9 mouse cellular contexts compared by ENCODE assay signal in the genomic region with DNA sequence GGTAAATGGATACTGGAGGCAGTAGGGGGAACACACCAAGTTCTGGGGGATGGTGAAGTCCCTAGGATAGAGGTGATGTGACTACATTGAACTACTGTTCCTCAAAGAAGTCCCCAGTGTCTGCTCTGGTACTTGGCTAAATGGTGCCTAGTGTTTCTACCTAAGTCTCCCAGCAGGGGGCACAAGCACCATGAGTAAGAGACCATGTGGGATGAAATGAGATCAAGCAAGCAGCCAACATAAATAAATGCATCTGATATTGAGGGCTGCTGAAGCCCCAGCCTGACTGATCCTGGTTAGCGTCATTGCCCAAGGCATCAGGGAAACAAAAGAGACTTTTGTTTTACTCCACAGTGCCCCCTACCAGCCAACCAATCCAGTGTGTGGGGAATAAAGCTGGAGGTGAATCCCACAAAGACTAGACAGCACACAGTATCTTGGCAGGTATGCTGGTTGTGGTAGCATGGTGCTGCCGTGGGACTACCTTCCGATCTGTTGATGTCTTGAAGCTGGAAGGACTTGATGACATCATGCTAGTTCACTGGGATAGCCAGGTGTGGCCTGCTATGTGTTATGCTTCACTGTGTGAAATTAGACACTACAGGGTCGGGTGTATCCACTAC.
DNase-seq lines count a peak whose midpoint lies in the region; ATAC-seq and TF ChIP-seq lines count a peak whose summit lies in the region.
"Had no signal": no experiment of that assay in that cellular context is flagged by ENCODE, and none has a peak within 500 bp of the region (broad histone marks: within the 10 kb centered on the region; RNA-seq: fewer than 3 reads in every experiment).

No protein-coding gene starts in this region.

- ATAC-seq in intestine, postnatal 0 days: no peak
- ATAC-seq in intestine, embryonic 16.5 days: no peak
- peak; percentile 92 for ATAC-seq in forebrain, embryonic 14.5 days
- 0 out of 2 replicates have a peak, but pooled peaks have one; percentile 33 for ATAC-seq in megakaryocyte, adult 5-6 weeks (ENCODE audit: poor library complexity, severe bottlenecking)
- ATAC-seq in stomach, embryonic 14.5 days (ENCODE audit: insufficient number of reproducible peaks, insufficient read depth, low FRiP score, low read depth): 0 out of 2 replicates have a peak, but pooled peaks have one; percentile 18

- H3K9me3 ChIP-seq in intestine, postnatal 0 days (ENCODE audit: control insufficient read depth): no peaks in the 10 kb centered on the region
- no peaks in the 10 kb centered on the region for H3K9me3 ChIP-seq in intestine, embryonic 16.5 days (ENCODE audit: control insufficient read depth, low read length)
- H3K9me3 ChIP-seq in forebrain, embryonic 14.5 days (replicated peaks; ENCODE audit: control insufficient read depth, low read length): no peaks in the 10 kb centered on the region
- H3K9me3 ChIP-seq in stomach, embryonic 14.5 days (ENCODE audit: control insufficient read depth, low read depth, low read length): no peaks in the 10 kb centered on the region
- H3K9me3 ChIP-seq: limb, embryonic 15.5 days had no signal

- H3K4me3 ChIP-seq in intestine, postnatal 0 days (ENCODE audit: low read depth, low read length): no peak overlapping the region
- H3K4me3 ChIP-seq in intestine, embryonic 16.5 days (ENCODE audit: low read length): no peak overlapping the region
- no peak overlapping the region for H3K4me3 ChIP-seq in forebrain, embryonic 14.5 days (ENCODE audit: low read depth, low read length)
- H3K4me3 ChIP-seq in layer of hippocampus, adult 2 months: no peak overlapping the region
- H3K4me3 ChIP-seq in stomach, embryonic 14.5 days (ENCODE audit: low read depth, low read length): no peak overlapping the region
- H3K4me3 ChIP-seq: limb, embryonic 15.5 days had no signal

- H3K27me3 ChIP-seq in intestine, postnatal 0 days (replicated peaks; ENCODE audit: control insufficient read depth, insufficient read depth, low read length): no peaks in the 10 kb centered on the region
- H3K27me3 ChIP-seq in intestine, embryonic 16.5 days (replicated peaks; ENCODE audit: control insufficient read depth, insufficient read depth, low read length): no peaks in the 10 kb centered on the region
- H3K27me3 ChIP-seq in forebrain, embryonic 14.5 days (replicated peaks; ENCODE audit: control insufficient read depth, insufficient read depth, low read length): no peaks in the 10 kb centered on the region
- H3K27me3 ChIP-seq in stomach, embryonic 14.5 days (ENCODE audit: control insufficient read depth, insufficient read depth, low read length): no peaks in the 10 kb centered on the region
- H3K27me3 ChIP-seq: limb, embryonic 15.5 days had no signal

- no peak overlapping the region for H3K27ac ChIP-seq in intestine, postnatal 0 days (ENCODE audit: low read depth, low read length)
- no peak overlapping the region for H3K27ac ChIP-seq in intestine, embryonic 16.5 days (ENCODE audit: low read length)
- 0 out of 2 replicates have a peak overlapping the region, but pooled peaks have one; percentile 41 for H3K27ac ChIP-seq in forebrain, embryonic 14.5 days (ENCODE audit: low read depth, low read length)
- H3K27ac ChIP-seq in layer of hippocampus, adult 2 months: no peak overlapping the region
- no peak overlapping the region for H3K27ac ChIP-seq in stomach, embryonic 14.5 days (ENCODE audit: low read length)
- H3K27ac ChIP-seq: limb, embryonic 15.5 days had no signal

- DNase-seq in adrenal gland, postnatal 14 days: peak; percentile 62
- peak; percentile 90 for DNase-seq in forebrain, embryonic 14.5 days (ENCODE audit: low spot score)
- peak; percentile 68 to 75 for DNase-seq in layer of hippocampus, adult 2 months (ENCODE audit: low spot score in 2 of 2)
- no peak for DNase-seq in B cell, adult 2 months

- H3K36me3 ChIP-seq in intestine, postnatal 0 days (ENCODE audit: control insufficient read depth, insufficient read depth): no peaks in the 10 kb centered on the region
- no peaks in the 10 kb centered on the region for H3K36me3 ChIP-seq in intestine, embryonic 16.5 days (ENCODE audit: control insufficient read depth, insufficient read depth, low read length)
- no peaks in the 10 kb centered on the region for H3K36me3 ChIP-seq in forebrain, embryonic 14.5 days (ENCODE audit: control insufficient read depth, insufficient read depth, low read length)
- H3K36me3 ChIP-seq in stomach, embryonic 14.5 days (ENCODE audit: control insufficient read depth, insufficient read depth, low read length): no peaks in the 10 kb centered on the region
- H3K36me3 ChIP-seq: limb, embryonic 15.5 days had no signal

- peak; percentile 58 for TF ChIP-seq CTCF in intestine, postnatal 0 days (IDR thresholded peaks at IDR 0.05; ENCODE audit: low read depth)
- TF ChIP-seq CTCF in layer of hippocampus, adult 2 months (conservative IDR thresholded peaks at IDR 0.05): peak; percentile 79

- no peaks in the 10 kb centered on the region for H3K4me1 ChIP-seq in intestine, postnatal 0 days (replicated peaks; ENCODE audit: control insufficient read depth, insufficient read depth, low read length)
- H3K4me1 ChIP-seq in intestine, embryonic 16.5 days (ENCODE audit: control insufficient read depth, insufficient read depth, low read length): no peaks in the 10 kb centered on the region
- H3K4me1 ChIP-seq in forebrain, embryonic 14.5 days (ENCODE audit: control insufficient read depth, insufficient read depth, low read length): 0 out of 2 replicates have a peak, but pooled peaks cover 2% of the 10 kb centered on the region
- H3K4me1 ChIP-seq in stomach, embryonic 14.5 days (ENCODE audit: control insufficient read depth, insufficient read depth, low read length): no peaks in the 10 kb centered on the region
- H3K4me1 ChIP-seq: limb, embryonic 15.5 days had no signal

- 69% methylated on average over 4 of the region's 4 CpGs for WGBS in intestine, postnatal 0 days
- WGBS in intestine, embryonic 16.5 days: 68% methylated on average over 4 of the region's 4 CpGs
- WGBS in forebrain, embryonic 14.5 days: 65% methylated on average over 4 of the region's 4 CpGs
- WGBS in stomach, embryonic 14.5 days: 69% methylated on average over 4 of the region's 4 CpGs

- no peak overlapping the region for H3K4me2 ChIP-seq in intestine, postnatal 0 days (replicated peaks; ENCODE audit: low read depth)
- no peak overlapping the region for H3K4me2 ChIP-seq in intestine, embryonic 16.5 days (ENCODE audit: low read depth, low read length)
- H3K4me2 ChIP-seq in forebrain, embryonic 14.5 days (ENCODE audit: low read length): no peak overlapping the region
- no peak overlapping the region for H3K4me2 ChIP-seq in stomach, embryonic 14.5 days (replicated peaks; ENCODE audit: low read depth, low read length)
- H3K4me2 ChIP-seq: limb, embryonic 15.5 days had no signal

- H3K9ac ChIP-seq in intestine, postnatal 0 days (ENCODE audit: low read depth, low read length): no peak overlapping the region
- H3K9ac ChIP-seq in intestine, embryonic 16.5 days (ENCODE audit: low read depth, low read length): no peak overlapping the region
- H3K9ac ChIP-seq in forebrain, embryonic 14.5 days (ENCODE audit: low read length): no peak overlapping the region
- no peak overlapping the region for H3K9ac ChIP-seq in stomach, embryonic 14.5 days (replicated peaks; ENCODE audit: low read depth, low read length)
- H3K9ac ChIP-seq: limb, embryonic 15.5 days had no signal

Comparison
In these comparisons a context has a peak if more than half of its experiments do, and no peak if none do; other contexts are left out.
1. ATAC-seq: peak in forebrain, embryonic 14.5 days (single experiment), megakaryocyte, adult 5-6 weeks (single experiment) and stomach, embryonic 14.5 days (single experiment); none in intestine, postnatal 0 days (single experiment) and intestine, embryonic 16.5 days (single experiment).
2. DNase-seq: peak in adrenal gland, postnatal 14 days (single experiment), forebrain, embryonic 14.5 days (single experiment) and layer of hippocampus, adult 2 months (2 of 2); none in B cell, adult 2 months (0 of 2).